Mouse (Mus musculus) heart, postnatal 0 days (tissue): ENCODE data around the gene Pask.

ENCODE experiments used
- CTCF ChIP-seq: IDR thresholded peaks from 2 replicates; pipeline ENCODE4 v1.5.1; 2016; ENCODE audit warnings: antibody characterized with exemption, control low read depth, low read depth
- EP300 ChIP-seq: IDR thresholded peaks from 2 replicates; pipeline ENCODE4 v1.6.1; 2016; ENCODE audit warnings: antibody characterized with exemption, low read depth

DNA sequence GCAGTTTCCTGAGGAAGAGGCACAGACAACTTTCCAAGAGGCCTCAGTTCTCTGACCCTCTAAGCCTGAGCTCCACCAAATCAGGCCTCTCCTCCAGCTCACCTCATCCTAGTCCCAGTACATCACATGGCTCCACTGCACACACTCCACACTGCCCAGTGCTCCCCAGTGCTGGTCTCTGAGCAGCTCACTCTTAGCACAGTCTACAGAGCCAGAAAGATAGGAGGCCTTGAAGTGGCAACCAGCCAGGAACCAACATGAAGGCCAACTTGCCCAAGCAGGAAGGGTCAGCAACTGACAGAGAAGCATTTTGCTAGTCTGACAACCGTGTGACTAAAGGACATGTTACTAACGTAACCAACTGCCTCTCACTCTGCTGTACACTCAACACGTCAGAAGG, 42.7 kb downstream of the Pask start:
- TF ChIP-seq CTCF = no peak
- no peak for TF ChIP-seq EP300
